Mouse (Mus musculus) thymus, adult 2 months (tissue): Measurements from ENCODE around the gene Emc9.

Source experiments
- CTCF ChIP-seq: fragments of 200-500 bp; IDR thresholded peaks from 2 replicates; pipeline ENCODE4 v1.5.1; 2012; ENCODE audit warnings: mild to moderate bottlenecking, control low read depth, low read length, moderate library complexity, borderline replicate concordance; ENCODE audit not compliant: control insufficient read depth, poor library complexity, insufficient read depth; ENCODE audit errors: extremely low read depth
- POLR2A ChIP-seq: fragments of 200-500 bp; IDR thresholded peaks from 2 replicates; pipeline ENCODE4 v1.6.1; 2012; ENCODE audit warnings: mild to moderate bottlenecking, low read length, control low read depth, moderate library complexity; ENCODE audit not compliant: control insufficient read depth, poor library complexity, insufficient read depth; ENCODE audit errors: extremely low read depth

GRCm38 (mm10) chr14:55613346-55613745 is 28.2 kb upstream of the Emc9 start:
- no peak for TF ChIP-seq CTCF
- no peak for TF ChIP-seq POLR2A
